Mouse (Mus musculus) Patski (cell line): ENCODE results near the gene Ntf3. TPM values are rescaled to one million over a fixed set of nuclear protein-coding genes. Genes with fewer than 3 reads are reported as not detected.

Experiments used
- ATAC-seq: fragments of 100-300 bp; one replicate; pipeline ENCODE4 v1.8.0; 2021
- CTCF ChIA-PET: fragments of 350-600 bp; sonication (Branson Sonifier 250); formaldehyde crosslinking; loops from one replicate; lab custom pipeline; 2022; ENCODE audit warnings: inconsistent platforms; lab: Charles Lee
- POLR2A ChIA-PET: fragments of 350-600 bp; sonication (Branson Sonifier 250); formaldehyde crosslinking; loops from one replicate; lab custom pipeline; 2022; ENCODE audit warnings: antibody characterized with exemption, inconsistent platforms; lab: Charles Lee
- DNase-seq: peaks from one replicate; pipeline ENCODE4 v3.0.0-alpha.2; 2011; ENCODE audit warnings: low read depth, low spot score
- H3K27me3 ChIP-seq: fragments of 371-371 bp; one replicate; pipeline ENCODE4 v1.5.1; 2021
- CTCF ChIP-seq: fragments of 100-300 bp; IDR thresholded peaks from one replicate; pipeline ENCODE4 v1.5.1; 2021
- in situ Hi-C: fragments of 300-500 bp; cut with MboI; formaldehyde crosslinking; loops from 3 replicates; pipeline ENCODE4 v1.11.1; 2018; ENCODE audit warnings: low pct_unique_long_range_greater_than_20kb, mixed read lengths
- polyA plus RNA-seq: library from polyadenylated mRNA; unstranded; gene quantifications from one replicate; pipeline ENCODE4 v1.2.3, GENCODE M21; 2021

The Ntf3 gene
- polyA plus RNA-seq, 1 experiment from 2014 or later: not detected

- H3K27me3 ChIP-seq: peaks cover 10% of the 10 kb centered on the region
- ATAC-seq (no peak), DNase-seq (no peak)
- ChIA-PET CTCF (no interaction called here), POLR2A (no interaction called here)
- no peak for TF ChIP-seq CTCF
- in situ Hi-C loops: no loop called here
These were observed 78.0 kb downstream of the Ntf3 start for GRCm38 (mm10) chr6:126088489-126089265.

GRCm38 (mm10) chr6:126086321-126086950, 80.3 kb downstream of the Ntf3 start:
- ATAC-seq (no peak), DNase-seq (no peak)
- in situ Hi-C loops: no loop called here
- H3K27me3 ChIP-seq: peaks cover 10% of the 10 kb centered on the region
- no peak for TF ChIP-seq CTCF
- CTCF ChIA-PET: no interaction called here
- POLR2A ChIA-PET: no interaction called here

DNA sequence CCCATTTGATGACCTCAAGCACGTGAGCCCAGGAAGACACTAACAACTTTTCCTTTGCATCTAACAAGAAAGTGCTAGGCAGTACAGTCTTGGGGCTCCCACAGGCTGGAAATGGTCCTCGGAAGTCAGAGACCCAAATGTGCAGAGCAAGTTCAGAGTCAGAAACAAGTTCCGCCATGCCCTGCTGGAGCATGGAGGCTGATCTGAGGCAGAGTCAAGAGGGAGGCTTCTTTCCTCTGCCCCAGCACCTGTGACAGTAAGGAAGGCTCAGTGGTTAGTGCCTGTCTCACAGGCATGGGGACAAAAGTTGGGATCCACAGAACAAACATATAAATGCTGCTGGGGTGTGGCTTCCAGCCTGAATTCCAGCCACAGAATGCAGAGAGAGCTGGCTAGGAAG, 86.2 kb downstream of the Ntf3 start:
- no peak for TF ChIP-seq CTCF
- POLR2A ChIA-PET: no interaction called here
- peaks cover 7% of the 10 kb centered on the region for H3K27me3 ChIP-seq
- CTCF ChIA-PET: no interaction called here
- in situ Hi-C loops: no loop called here
- ATAC-seq: no peak
- no peak for DNase-seq

DNA sequence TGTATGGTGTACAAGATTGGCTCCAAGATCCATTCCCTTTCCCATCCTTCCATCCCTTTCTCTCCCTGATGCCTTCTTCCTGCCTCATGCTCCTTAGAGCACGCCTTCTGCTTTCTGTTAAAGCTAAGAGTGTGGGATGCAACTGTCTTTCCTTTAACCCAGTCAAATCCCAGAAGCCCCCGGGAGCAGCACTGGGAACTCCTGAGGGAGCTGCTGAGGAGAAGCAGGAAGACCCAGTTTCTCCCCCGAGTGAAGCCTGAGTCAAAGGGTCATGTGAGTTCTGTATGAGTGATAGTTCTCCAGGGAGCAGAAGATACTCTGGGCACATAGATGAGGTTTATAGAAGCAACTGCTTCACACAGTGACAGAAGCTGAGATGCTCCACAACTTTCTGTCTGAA, 109.0 kb downstream of the Ntf3 start:
- ATAC-seq (no peak), DNase-seq (no peak)
- CTCF ChIA-PET: no interaction called here
- TF ChIP-seq CTCF: no peak
- peaks cover 14% of the 10 kb centered on the region for H3K27me3 ChIP-seq
- in situ Hi-C loops: no loop called here
- POLR2A ChIA-PET: no interaction called here

DNA sequence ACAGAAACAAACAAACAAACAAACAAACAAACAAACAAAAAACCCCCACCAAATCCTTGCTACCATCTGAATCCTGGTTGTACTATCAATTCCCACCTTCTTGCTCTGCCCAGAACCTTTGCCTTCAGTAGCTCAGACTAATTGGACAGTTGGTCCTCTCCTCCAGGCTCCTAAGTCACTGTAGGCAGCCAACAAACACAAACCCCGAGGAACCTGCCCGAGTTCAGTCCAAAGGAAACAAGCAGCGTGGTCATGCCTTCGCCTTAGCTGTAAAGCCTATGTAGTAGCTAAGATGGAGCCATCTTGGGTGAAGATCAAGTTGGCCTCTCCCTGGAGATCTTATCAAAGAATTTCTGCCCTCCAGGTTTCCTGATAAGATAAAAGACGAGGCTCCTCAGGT, 113.6 kb downstream of the Ntf3 start:
- ATAC-seq: no peak
- CTCF ChIA-PET: interaction anchor here (1.1 to 1.2 kb wide), 3 partner anchors 8 to 42 kb away, joined by 3 read pairs; no protein-coding TSS in a partner anchor

More for the DNA sequence above, 113.6 kb downstream of the Ntf3 start:
- no peak for DNase-seq
- TF ChIP-seq CTCF: no peak
- H3K27me3 ChIP-seq: peaks cover 8% of the 10 kb centered on the region
- in situ Hi-C loops: no loop called here
- POLR2A ChIA-PET: no interaction called here
